ENCODE assay signal across 13 mouse cellular contexts in genomic region chr11:15250022-15250421, GRCm38 (mm10).
"Had no signal": no experiment of that assay in that cellular context is flagged by ENCODE, and none has a peak within 500 bp of the region (broad histone marks: within the 10 kb centered on the region; RNA-seq: fewer than 3 reads in every experiment).

No protein-coding gene starts in this region.

- H3K4me3 ChIP-seq: kidney, embryonic 15.5 days; limb, embryonic 12.5 days; lung, embryonic 15.5 days; midbrain, embryonic 12.5 days; neural tube, embryonic 13.5 days had no signal

- H3K9ac ChIP-seq: kidney, embryonic 15.5 days; limb, embryonic 12.5 days; lung, embryonic 15.5 days; midbrain, embryonic 12.5 days; neural tube, embryonic 13.5 days had no signal

- H3K27me3 ChIP-seq: kidney, embryonic 15.5 days; limb, embryonic 12.5 days; lung, embryonic 15.5 days; midbrain, embryonic 12.5 days; neural tube, embryonic 13.5 days had no signal

- H3K4me2 ChIP-seq: kidney, embryonic 15.5 days; limb, embryonic 12.5 days; liver, embryonic 11.5 days; lung, embryonic 15.5 days; midbrain, embryonic 12.5 days; neural tube, embryonic 13.5 days had no signal

- DNase-seq: kidney, adult 2 months; kidney, postnatal 14 days; layer of hippocampus, postnatal 36 days; right cerebral cortex, adult 18-20 months; right cerebral cortex, postnatal 25 days; thymus, postnatal 4 days had no signal

- H3K4me1 ChIP-seq: kidney, embryonic 15.5 days; limb, embryonic 12.5 days; lung, embryonic 15.5 days; midbrain, embryonic 12.5 days; neural tube, embryonic 13.5 days had no signal

- H3K9me3 ChIP-seq: kidney, embryonic 15.5 days; limb, embryonic 12.5 days; lung, embryonic 15.5 days; midbrain, embryonic 12.5 days; neural tube, embryonic 13.5 days had no signal

- H3K36me3 ChIP-seq: kidney, embryonic 15.5 days; limb, embryonic 12.5 days; lung, embryonic 15.5 days; midbrain, embryonic 12.5 days; neural tube, embryonic 13.5 days had no signal

- H3K27ac ChIP-seq: kidney, embryonic 15.5 days; limb, embryonic 12.5 days; lung, embryonic 15.5 days; midbrain, embryonic 12.5 days; neural tube, embryonic 13.5 days had no signal

- ATAC-seq: midbrain, embryonic 16.5 days had no signal
